Mouse (Mus musculus) hindbrain, embryonic 14.5 days (tissue): Measurements from ENCODE around the gene Gpld1. TPM values are rescaled to one million over a fixed set of nuclear protein-coding genes. Genes with fewer than 3 reads are reported as not detected.
A peak's percentile ranks its signal among the peaks of the same experiment; 100 is the strongest.
"Not testable (repeated sequence)": the region's sequence is repeated elsewhere in the genome, so short reads cannot be mapped to it uniquely, and the experiment has no call there.

Experiments used
- ATAC-seq: fragments of 200-750 bp; cut with Nextera tagmentation; 2 replicates; pipeline ENCODE4 v1.8.0; 2017; ENCODE audit warnings: moderate number of reproducible peaks, mild to moderate bottlenecking, moderate TSS enrichment, moderate library complexity; ENCODE audit not compliant: low FRiP score
- DNase-seq: peaks from one replicate; pipeline ENCODE4 v3.0.0-alpha.2; 2015; ENCODE audit warnings: low spot score
- H3K27ac ChIP-seq: fragments of 300-500 bp; sonication (generic); 2 replicates; pipeline ENCODE4 v1.5.1; 2014; ENCODE audit warnings: mild to moderate bottlenecking, moderate library complexity
- H3K27me3 ChIP-seq: fragments of 300-500 bp; sonication (generic); 2 replicates; pipeline ENCODE4 v1.6.1; 2014; ENCODE audit warnings: mild to moderate bottlenecking, low read length, mixed read lengths; ENCODE audit not compliant: control insufficient read depth, insufficient read depth
- H3K36me3 ChIP-seq: fragments of 300-500 bp; sonication (generic); replicated peaks from 2 replicates; pipeline ENCODE4 v1.6.1; 2014; ENCODE audit not compliant: control insufficient read depth, insufficient read depth
- H3K4me1 ChIP-seq: fragments of 300-500 bp; sonication (generic); replicated peaks from 2 replicates; pipeline ENCODE4 v1.6.1; 2014; ENCODE audit warnings: antibody characterized with exemption, low read length, mixed read lengths; ENCODE audit not compliant: control insufficient read depth, insufficient read depth
- H3K4me2 ChIP-seq: fragments of 300-500 bp; sonication (generic); replicated peaks from 2 replicates; pipeline ENCODE4 v1.6.1; 2014; ENCODE audit warnings: mild to moderate bottlenecking, moderate library complexity
- H3K4me3 ChIP-seq: fragments of 300-500 bp; sonication (generic); replicated peaks from 2 replicates; pipeline ENCODE4 v1.5.1; 2014; ENCODE audit warnings: mild to moderate bottlenecking, low read length
- H3K9ac ChIP-seq: fragments of 300-500 bp; sonication (generic); 2 replicates; pipeline ENCODE4 v1.6.1; 2014
- H3K9me3 ChIP-seq: fragments of 300-500 bp; sonication (generic); 2 replicates; pipeline ENCODE4 v1.6.1; 2016; ENCODE audit warnings: low read length; ENCODE audit not compliant: control insufficient read depth
- WGBS: fragments of 180-500 bp; shearing (Covaris S2); extraction: QIAGEN DNeasy Blood & Tissue Kit; methylation state at CpG from one replicate; pipeline ENCODE4 v1.1.7; 2014; 5-methylcytosine and 5-hydroxymethylcytosine counted together
- polyA plus RNA-seq: library from polyadenylated mRNA; unstranded; fragments of >200 nt; fragmentation: Nextera tagmentation; extraction: Ambion mirVana; gene quantifications from 2 replicates; pipeline ENCODE4 v1.2.1, GENCODE M21; 2014

Gpld1 gene
- polyA plus RNA-seq, 1 experiment from 2014 or later, result 3.8 TPM

DNA sequence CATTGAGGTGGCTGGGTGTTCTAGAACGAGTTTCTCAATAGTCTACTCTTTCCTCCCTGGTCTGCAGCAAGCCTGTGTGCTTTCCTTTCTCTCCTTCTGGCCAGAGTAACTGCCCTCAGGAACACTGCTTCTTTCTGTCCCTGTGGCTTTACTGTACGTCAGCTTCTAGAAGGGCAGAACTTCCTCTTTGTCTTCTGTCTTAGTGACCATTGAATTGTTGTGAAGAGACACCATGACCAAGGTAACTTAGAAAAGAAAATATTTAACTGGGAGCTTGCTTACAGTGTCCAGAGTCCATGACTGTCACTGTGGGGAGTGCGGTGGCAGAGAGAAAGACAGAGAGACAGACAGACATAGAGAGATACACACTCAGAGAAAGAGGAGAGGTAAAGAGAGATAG is 17.1 kb downstream of the Gpld1 start:
- ATAC-seq (no peak), DNase-seq (no peak)
- H3K9ac ChIP-seq, result no peak overlapping the region
- H3K4me3 ChIP-seq, result no peak overlapping the region
- no peaks in the 10 kb centered on the region for H3K9me3 ChIP-seq
- 81% methylated on average over 3 of the region's 3 CpGs for WGBS
- no peaks in the 10 kb centered on the region for H3K36me3 ChIP-seq
- no peaks in the 10 kb centered on the region for H3K27me3 ChIP-seq
- no peak overlapping the region for H3K4me2 ChIP-seq
- no peaks in the 10 kb centered on the region for H3K4me1 ChIP-seq
- no peak overlapping the region for H3K27ac ChIP-seq

DNA sequence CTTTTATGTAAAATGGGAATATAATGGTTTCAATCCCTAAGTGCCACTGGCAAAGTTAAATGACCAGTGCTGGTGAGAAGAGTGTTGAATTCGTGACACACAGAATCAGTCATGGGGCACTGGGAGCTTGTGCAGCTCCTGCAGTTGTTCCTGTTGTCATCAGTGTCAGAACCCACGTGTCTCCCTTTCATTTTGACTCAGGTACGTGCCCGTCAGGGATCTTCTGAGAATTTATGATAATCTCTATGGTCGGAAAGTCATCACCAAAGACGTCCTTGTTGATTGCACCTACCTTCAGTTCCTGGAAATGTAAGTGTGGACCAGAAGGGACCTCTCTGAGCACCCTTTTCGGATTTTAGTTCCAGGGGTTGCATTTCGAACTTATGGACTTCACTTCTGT is 19.2 kb downstream of the Gpld1 start:
- no peak overlapping the region for H3K9ac ChIP-seq
- H3K27ac ChIP-seq, result no peak overlapping the region
- ATAC-seq (no peak), DNase-seq (no peak)
- H3K9me3 ChIP-seq, result no peaks in the 10 kb centered on the region
- no peak overlapping the region for H3K4me2 ChIP-seq
- H3K4me3 ChIP-seq, result no peak overlapping the region
- no peaks in the 10 kb centered on the region for H3K27me3 ChIP-seq
- no peaks in the 10 kb centered on the region; the same call in 1 of the 2 replicates for H3K4me1 ChIP-seq
- H3K36me3 ChIP-seq, result no peaks in the 10 kb centered on the region
- WGBS, result 90% methylated on average over 8 of the region's 8 CpGs

DNA sequence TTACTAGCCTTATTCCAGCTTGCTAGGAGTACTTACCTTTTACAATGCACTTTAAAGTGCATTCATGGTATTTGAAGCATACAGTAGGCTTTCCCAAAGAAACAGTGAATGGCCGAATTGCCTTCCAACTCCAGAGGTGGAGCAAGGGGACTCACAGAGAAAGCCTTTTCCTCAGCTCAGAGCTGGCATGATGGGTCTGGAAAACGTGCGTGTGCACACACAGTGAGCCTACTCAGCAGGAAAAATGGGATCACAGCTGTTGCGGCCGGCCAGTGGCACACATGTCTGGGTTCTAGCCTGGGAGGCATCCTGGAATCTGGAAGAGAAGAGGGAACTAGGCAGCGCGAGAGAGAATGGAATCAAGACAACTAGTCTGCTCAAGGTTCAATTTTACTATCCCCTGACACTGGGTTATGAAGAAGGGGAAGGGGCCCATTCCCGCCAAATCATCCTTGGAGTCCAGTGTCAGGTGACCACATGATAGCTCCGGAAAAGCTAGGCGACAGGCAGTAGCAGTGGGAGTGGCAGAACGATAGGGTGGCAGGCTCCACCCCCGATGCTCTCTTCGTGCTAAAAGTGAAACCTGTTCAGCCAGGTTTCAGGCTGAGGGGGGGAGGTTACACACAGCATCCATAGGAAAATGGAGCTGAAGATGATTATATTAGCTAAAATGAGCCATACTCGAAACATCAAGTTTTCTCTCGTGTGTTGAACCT is 22.3 kb downstream of the Gpld1 start:
- DNase-seq, result no peak
- H3K9ac ChIP-seq, result peak overlapping the region; percentile 20; the same call in 1 of the 2 replicates
- no peak overlapping the region for H3K27ac ChIP-seq
- peak overlapping the region; percentile 17 for H3K4me3 ChIP-seq
- H3K4me1 ChIP-seq, result no peaks in the 10 kb centered on the region; the same call in 1 of the 2 replicates
- ATAC-seq, result 0 out of 2 replicates have a peak, but pooled peaks have one; percentile 21
- peak overlapping the region; percentile 45 for H3K4me2 ChIP-seq
- H3K36me3 ChIP-seq, result no peaks in the 10 kb centered on the region
- no peaks in the 10 kb centered on the region for H3K9me3 ChIP-seq
- no peaks in the 10 kb centered on the region for H3K27me3 ChIP-seq
- WGBS, result 26% methylated on average over 15 of the region's 15 CpGs

DNA sequence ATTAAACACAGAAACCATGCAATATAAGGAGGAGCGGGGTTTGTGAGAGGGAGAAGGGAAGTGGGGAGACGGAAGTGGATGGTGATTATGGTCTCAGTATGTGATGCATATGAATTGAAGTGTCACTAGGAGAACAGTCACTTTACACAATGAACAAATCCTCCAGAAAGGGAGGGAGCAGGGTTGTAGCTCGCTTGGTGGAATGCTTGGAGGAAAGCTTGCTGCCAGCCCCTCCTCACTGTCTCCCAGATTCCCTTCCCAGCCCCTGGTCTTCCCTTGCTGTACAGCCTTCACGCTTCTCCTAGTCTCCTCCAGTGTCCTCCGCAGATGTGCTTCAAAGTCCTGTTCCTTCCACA is 22.9 kb downstream of the Gpld1 start:
- DNase-seq (no peak), ATAC-seq (0 out of 2 replicates have a peak, but pooled peaks have one; percentile 37)
- Histone ChIP-seq H3K9ac (peak overlapping the region; percentile 20; the same call in 1 of the 2 replicates), H3K27me3 (no peaks in the 10 kb centered on the region), H3K4me3 (peak overlapping the region; percentile 17), H3K4me2 (peak overlapping the region; percentile 45), H3K9me3 (no peaks in the 10 kb centered on the region), H3K36me3 (no peaks in the 10 kb centered on the region), H3K4me1 (no peaks in the 10 kb centered on the region; the same call in 1 of the 2 replicates), H3K27ac (no peak overlapping the region)
- WGBS, result 42% methylated on average over 5 of the region's 5 CpGs

DNA sequence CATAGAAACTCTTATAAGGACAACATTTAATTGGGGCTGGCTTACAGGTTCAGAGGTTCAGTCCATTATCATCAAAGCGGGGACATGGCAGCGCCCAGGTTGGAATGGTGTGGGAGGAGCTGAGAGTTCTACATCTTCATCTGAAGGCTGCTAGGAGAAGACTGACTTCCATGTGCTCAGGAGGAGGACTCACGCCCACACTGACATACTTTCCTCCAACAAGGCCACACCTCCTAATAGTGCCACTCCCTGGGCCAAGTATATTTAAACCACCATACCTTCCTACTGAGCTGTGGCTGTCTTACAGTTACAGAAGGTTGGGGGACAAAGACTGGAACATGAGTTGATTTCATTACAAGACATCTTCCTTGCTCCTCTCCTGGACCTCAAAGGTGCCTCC is 28.8 kb downstream of the Gpld1 start:
- not testable (repeated sequence) for H3K36me3 ChIP-seq
- WGBS, result 90% methylated on average over 3 of the region's 3 CpGs

GRCm38 (mm10) chr13:24976384-24976783 is 33.4 kb downstream of the Gpld1 start:
- Histone ChIP-seq H3K9me3 (no peaks in the 10 kb centered on the region), H3K36me3 (no peaks in the 10 kb centered on the region), H3K4me3 (no peak overlapping the region), H3K4me1 (no peaks in the 10 kb centered on the region), H3K4me2 (no peak overlapping the region), H3K9ac (no peak overlapping the region), H3K27me3 (no peaks in the 10 kb centered on the region), H3K27ac (no peak overlapping the region)
- peak; percentile 52; the same call in 1 of the 2 replicates for ATAC-seq
- 64% methylated on average over 4 of the region's 4 CpGs for WGBS
- DNase-seq, result no peak

More for the DNA sequence above, 28.8 kb downstream of the Gpld1 start:
- DNase-seq, H3K4me2 ChIP-seq, H3K9ac ChIP-seq, H3K4me3 ChIP-seq, H3K9me3 ChIP-seq, H3K4me1 ChIP-seq, H3K27me3 ChIP-seq, ATAC-seq, H3K27ac ChIP-seq: not testable (repeated sequence)

GRCm38 (mm10) chr13:24977820-24978342 is 34.9 kb downstream of the Gpld1 start:
- WGBS, result 85% methylated on average over 5 of the region's 5 CpGs
- H3K4me3 ChIP-seq, result no peak overlapping the region
- no peak for ATAC-seq

DNA sequence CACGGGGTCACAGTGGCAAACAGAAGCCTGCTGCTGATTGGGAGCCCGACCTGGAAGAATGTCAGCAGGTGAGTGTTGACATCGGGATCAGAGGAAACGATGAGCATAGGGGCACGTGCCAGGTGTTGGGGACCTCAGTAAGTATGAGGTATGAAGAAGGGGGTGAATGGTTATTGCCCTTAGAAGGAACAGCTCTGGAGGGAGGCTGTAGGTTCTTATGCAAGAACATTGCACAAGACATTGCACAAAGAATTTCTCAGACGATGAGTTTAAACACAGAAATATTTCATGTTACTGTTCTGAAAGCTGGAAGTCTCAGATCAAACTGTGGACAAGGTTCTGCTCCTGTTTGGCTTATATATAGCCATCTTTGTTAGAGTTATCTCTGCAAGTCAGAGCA is 38.1 kb downstream of the Gpld1 start:
- Histone ChIP-seq H3K4me1 (no peaks in the 10 kb centered on the region), H3K9ac (no peak overlapping the region), H3K27me3 (no peaks in the 10 kb centered on the region), H3K27ac (no peak overlapping the region), H3K4me3 (no peak overlapping the region), H3K4me2 (no peak overlapping the region), H3K36me3 (no peaks in the 10 kb centered on the region), H3K9me3 (no peaks in the 10 kb centered on the region)
- ATAC-seq (no peak), DNase-seq (no peak)
- 92% methylated on average over 6 of the region's 6 CpGs for WGBS

More at GRCm38 (mm10) chr13:24977820-24978342, 34.9 kb downstream of the Gpld1 start:
- H3K9ac ChIP-seq, result no peak overlapping the region
- no peaks in the 10 kb centered on the region for H3K36me3 ChIP-seq
- no peaks in the 10 kb centered on the region for H3K27me3 ChIP-seq
- no peaks in the 10 kb centered on the region for H3K9me3 ChIP-seq
- no peak overlapping the region for H3K4me2 ChIP-seq
- H3K4me1 ChIP-seq, result no peaks in the 10 kb centered on the region
- DNase-seq, result no peak
- H3K27ac ChIP-seq, result no peak overlapping the region

DNA sequence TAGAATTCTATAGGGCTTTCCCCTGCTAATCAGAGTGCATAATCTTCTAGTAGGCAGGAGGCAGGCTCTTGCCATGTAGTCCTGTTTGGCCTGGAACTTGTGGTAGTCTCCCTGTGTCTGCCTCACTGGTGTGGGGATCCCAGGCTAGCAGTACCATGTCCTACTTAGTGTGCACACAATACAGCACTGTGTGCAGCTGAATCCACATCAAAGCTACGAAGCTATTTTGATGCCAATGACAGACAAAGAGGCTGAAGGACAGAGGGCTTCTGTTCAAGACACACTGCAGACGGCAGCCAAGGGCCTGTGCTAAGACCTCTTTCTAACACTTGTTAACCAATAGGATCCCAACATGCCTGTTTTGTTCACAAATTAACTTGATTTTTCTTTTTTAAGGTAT is 42.5 kb downstream of the Gpld1 start:
- no peaks in the 10 kb centered on the region for H3K9me3 ChIP-seq
- no peak overlapping the region for H3K9ac ChIP-seq
- WGBS, result 52% methylated on average over 2 of the region's 2 CpGs
- peaks cover 17% of the 10 kb centered on the region for H3K36me3 ChIP-seq
- ATAC-seq (peak; percentile 49; the same call in 1 of the 2 replicates), DNase-seq (no peak)
- no peak overlapping the region for H3K4me2 ChIP-seq
- H3K4me3 ChIP-seq, result no peak overlapping the region
- H3K27me3 ChIP-seq, result no peaks in the 10 kb centered on the region
- no peak overlapping the region for H3K27ac ChIP-seq
- H3K4me1 ChIP-seq, result no peaks in the 10 kb centered on the region
